Mouse (Mus musculus): ENCODE results near the gene Med4. TPM values are rescaled to one million over a fixed set of nuclear protein-coding genes. Genes with fewer than 3 reads are reported as not detected.

Gene Med4
- polyA plus RNA-seq, 1 experiment = 33.1 TPM

GRCm38 (mm10) chr14:73475506-73475905 is 34.3 kb upstream of the Med4 start:
- H3K27ac ChIP-seq (ENCODE audit: insufficient read depth, low read length) = no peak overlapping the region
- H3K4me1 ChIP-seq (ENCODE audit: control insufficient read depth, insufficient read depth, low read length) = peaks cover 5% of the 10 kb centered on the region; the same call in 1 of the 2 replicates
- TF ChIP-seq POLR2A (IDR thresholded peaks at IDR 0.05; ENCODE audit: extremely low read depth, insufficient read depth, low read length) (no peak), CTCF (IDR thresholded peaks at IDR 0.05; ENCODE audit: extremely low read depth, insufficient read depth, low read length) (no peak)
- no peak overlapping the region for H3K4me3 ChIP-seq (ENCODE audit: insufficient read depth, low read length)

GRCm38 (mm10) chr14:73476361-73476934 is 33.4 kb upstream of the Med4 start:
- no peak for TF ChIP-seq CTCF (IDR thresholded peaks at IDR 0.05; ENCODE audit: extremely low read depth, insufficient read depth, low read length)
- TF ChIP-seq POLR2A (IDR thresholded peaks at IDR 0.05; ENCODE audit: extremely low read depth, insufficient read depth, low read length) = no peak
- H3K4me1 ChIP-seq (ENCODE audit: control insufficient read depth, insufficient read depth, low read length) = peaks cover 5% of the 10 kb centered on the region; the same call in 1 of the 2 replicates
- H3K27ac ChIP-seq (ENCODE audit: insufficient read depth, low read length) = no peak overlapping the region
- no peak overlapping the region for H3K4me3 ChIP-seq (ENCODE audit: insufficient read depth, low read length)

- no peak for TF ChIP-seq POLR2A (IDR thresholded peaks at IDR 0.05; ENCODE audit: extremely low read depth, insufficient read depth, low read length)
- TF ChIP-seq CTCF (IDR thresholded peaks at IDR 0.05; ENCODE audit: extremely low read depth, insufficient read depth, low read length) = no peak
- Histone ChIP-seq H3K4me1 (ENCODE audit: control insufficient read depth, insufficient read depth, low read length) (peaks cover 5% of the 10 kb centered on the region; the same call in 1 of the 2 replicates), H3K27ac (ENCODE audit: insufficient read depth, low read length) (no peak overlapping the region), H3K4me3 (ENCODE audit: insufficient read depth, low read length) (no peak overlapping the region)
Observed at GRCm38 (mm10) chr14:73477077-73477476, 32.7 kb upstream of the Med4 start.

GRCm38 (mm10) chr14:73478321-73478720 is 31.5 kb upstream of the Med4 start:
- TF ChIP-seq POLR2A (IDR thresholded peaks at IDR 0.05; ENCODE audit: extremely low read depth, insufficient read depth, low read length) = no peak
- no peak for TF ChIP-seq CTCF (IDR thresholded peaks at IDR 0.05; ENCODE audit: extremely low read depth, insufficient read depth, low read length)
- peaks cover 5% of the 10 kb centered on the region; the same call in 1 of the 2 replicates for H3K4me1 ChIP-seq (ENCODE audit: control insufficient read depth, insufficient read depth, low read length)
- no peak overlapping the region for H3K4me3 ChIP-seq (ENCODE audit: insufficient read depth, low read length)
- H3K27ac ChIP-seq (ENCODE audit: insufficient read depth, low read length) = no peak overlapping the region

GRCm38 (mm10) chr14:73479771-73480170 is 30.1 kb upstream of the Med4 start:
- H3K27ac ChIP-seq (ENCODE audit: insufficient read depth, low read length) = no peak overlapping the region
- TF ChIP-seq CTCF (IDR thresholded peaks at IDR 0.05; ENCODE audit: extremely low read depth, insufficient read depth, low read length) = no peak
- TF ChIP-seq POLR2A (IDR thresholded peaks at IDR 0.05; ENCODE audit: extremely low read depth, insufficient read depth, low read length) = no peak
- H3K4me1 ChIP-seq (ENCODE audit: control insufficient read depth, insufficient read depth, low read length) = peaks cover 2% of the 10 kb centered on the region; the same call in 1 of the 2 replicates
- no peak overlapping the region for H3K4me3 ChIP-seq (ENCODE audit: insufficient read depth, low read length)

GRCm38 (mm10) chr14:73483516-73484229 is 26.2 kb upstream of the Med4 start:
- Histone ChIP-seq H3K27ac (ENCODE audit: insufficient read depth, low read length) (no peak overlapping the region), H3K4me1 (ENCODE audit: control insufficient read depth, insufficient read depth, low read length) (no peaks in the 10 kb centered on the region), H3K4me3 (ENCODE audit: insufficient read depth, low read length) (no peak overlapping the region)
- TF ChIP-seq POLR2A (IDR thresholded peaks at IDR 0.05; ENCODE audit: extremely low read depth, insufficient read depth, low read length) (no peak), CTCF (IDR thresholded peaks at IDR 0.05; ENCODE audit: extremely low read depth, insufficient read depth, low read length) (no peak)

GRCm38 (mm10) chr14:73484366-73485110 is 25.3 kb upstream of the Med4 start:
- Histone ChIP-seq H3K4me3 (ENCODE audit: insufficient read depth, low read length) (no peak overlapping the region), H3K27ac (ENCODE audit: insufficient read depth, low read length) (no peak overlapping the region), H3K4me1 (ENCODE audit: control insufficient read depth, insufficient read depth, low read length) (no peaks in the 10 kb centered on the region)
- TF ChIP-seq POLR2A (IDR thresholded peaks at IDR 0.05; ENCODE audit: extremely low read depth, insufficient read depth, low read length) (no peak), CTCF (IDR thresholded peaks at IDR 0.05; ENCODE audit: extremely low read depth, insufficient read depth, low read length) (no peak)

- TF ChIP-seq POLR2A (IDR thresholded peaks at IDR 0.05; ENCODE audit: extremely low read depth, insufficient read depth, low read length) (no peak), CTCF (IDR thresholded peaks at IDR 0.05; ENCODE audit: extremely low read depth, insufficient read depth, low read length) (no peak)
- Histone ChIP-seq H3K4me1 (ENCODE audit: control insufficient read depth, insufficient read depth, low read length) (no peaks in the 10 kb centered on the region), H3K4me3 (ENCODE audit: insufficient read depth, low read length) (no peak overlapping the region), H3K27ac (ENCODE audit: insufficient read depth, low read length) (no peak overlapping the region)
Observed at GRCm38 (mm10) chr14:73486641-73487040, 23.2 kb upstream of the Med4 start.

- no peak overlapping the region for H3K27ac ChIP-seq (ENCODE audit: insufficient read depth, low read length)
- TF ChIP-seq POLR2A (IDR thresholded peaks at IDR 0.05; ENCODE audit: extremely low read depth, insufficient read depth, low read length) = no peak
- TF ChIP-seq CTCF (IDR thresholded peaks at IDR 0.05; ENCODE audit: extremely low read depth, insufficient read depth, low read length) = no peak
Observed at GRCm38 (mm10) chr14:73493356-73493755, 16.5 kb upstream of the Med4 start.

More at GRCm38 (mm10) chr14:73493356-73493755, 16.5 kb upstream of the Med4 start:
- Histone ChIP-seq H3K4me3 (ENCODE audit: insufficient read depth, low read length) (no peak overlapping the region), H3K4me1 (ENCODE audit: control insufficient read depth, insufficient read depth, low read length) (no peaks in the 10 kb centered on the region)

Data from cortical plate, adult 2 months (tissue).